Mouse (Mus musculus): Measurements from ENCODE around the gene Zfand3. TPM values are rescaled to one million over a fixed set of nuclear protein-coding genes. Genes with fewer than 3 reads are reported as not detected.

The Zfand3 gene
- polyA plus RNA-seq, 1 experiment, result 58.6 TPM

GRCm38 (mm10) chr17:30112080-30112479, 107.5 kb downstream of the Zfand3 start:
- TF ChIP-seq CTCF (IDR thresholded peaks at IDR 0.05; ENCODE audit: extremely low read depth, insufficient read length, insufficient replicate concordance, low read depth, low read length), result no peak
- TF ChIP-seq POLR2A (IDR thresholded peaks at IDR 0.05; ENCODE audit: low read depth, low read length), result no peak
- no peaks in the 10 kb centered on the region for H3K4me1 ChIP-seq (ENCODE audit: control insufficient read depth, insufficient read depth, insufficient read length, low read length)
- H3K36me3 ChIP-seq (ENCODE audit: control insufficient read depth, insufficient read depth, low read length), result 0 out of 2 replicates have a peak, but pooled peaks cover 3% of the 10 kb centered on the region
- H3K27me3 ChIP-seq (ENCODE audit: control insufficient read depth, insufficient read depth, low read length), result no peaks in the 10 kb centered on the region
- 86% methylated on average over 4 of the region's 4 CpGs for WGBS
- H3K4me3 ChIP-seq (ENCODE audit: low read depth, low read length), result no peak overlapping the region
- no peak overlapping the region for H3K27ac ChIP-seq (ENCODE audit: insufficient read depth, low read depth, low read length)

GRCm38 (mm10) chr17:30112555-30113305, 108.2 kb downstream of the Zfand3 start:
- Histone ChIP-seq H3K27me3 (ENCODE audit: control insufficient read depth, insufficient read depth, low read length) (no peaks in the 10 kb centered on the region), H3K27ac (ENCODE audit: insufficient read depth, low read depth, low read length) (no peak overlapping the region), H3K4me3 (ENCODE audit: low read depth, low read length) (no peak overlapping the region), H3K4me1 (ENCODE audit: control insufficient read depth, insufficient read depth, insufficient read length, low read length) (no peaks in the 10 kb centered on the region), H3K36me3 (ENCODE audit: control insufficient read depth, insufficient read depth, low read length) (0 out of 2 replicates have a peak, but pooled peaks cover 3% of the 10 kb centered on the region)
- TF ChIP-seq POLR2A (IDR thresholded peaks at IDR 0.05; ENCODE audit: low read depth, low read length) (no peak), CTCF (IDR thresholded peaks at IDR 0.05; ENCODE audit: extremely low read depth, insufficient read length, insufficient replicate concordance, low read depth, low read length) (no peak)
- WGBS, result 88% methylated on average over 7 of the region's 7 CpGs

- H3K4me3 ChIP-seq (ENCODE audit: low read depth, low read length), result no peak overlapping the region
- no peak for TF ChIP-seq POLR2A (IDR thresholded peaks at IDR 0.05; ENCODE audit: low read depth, low read length)
- TF ChIP-seq CTCF (IDR thresholded peaks at IDR 0.05; ENCODE audit: extremely low read depth, insufficient read length, insufficient replicate concordance, low read depth, low read length), result no peak
- 84% methylated on average over 3 of the region's 3 CpGs for WGBS
- H3K36me3 ChIP-seq (ENCODE audit: control insufficient read depth, insufficient read depth, low read length), result 0 out of 2 replicates have a peak, but pooled peaks cover 3% of the 10 kb centered on the region
- H3K4me1 ChIP-seq (ENCODE audit: control insufficient read depth, insufficient read depth, insufficient read length, low read length), result peaks cover 6% of the 10 kb centered on the region; the same call in 1 of the 2 replicates
- no peak overlapping the region for H3K27ac ChIP-seq (ENCODE audit: insufficient read depth, low read depth, low read length)
- H3K27me3 ChIP-seq (ENCODE audit: control insufficient read depth, insufficient read depth, low read length), result no peaks in the 10 kb centered on the region
Measured at GRCm38 (mm10) chr17:30114761-30115160, 110.2 kb downstream of the Zfand3 start.

- no peak overlapping the region for H3K4me3 ChIP-seq (ENCODE audit: low read depth, low read length)
- 87% methylated on average over 5 of the region's 5 CpGs for WGBS
Measured at GRCm38 (mm10) chr17:30116226-30116625, 111.7 kb downstream of the Zfand3 start.

GRCm38 (mm10) chr17:30118036-30118435, 113.5 kb downstream of the Zfand3 start:
- Histone ChIP-seq H3K4me1 (ENCODE audit: control insufficient read depth, insufficient read depth, insufficient read length, low read length) (peaks cover 16% of the 10 kb centered on the region; the same call in 1 of the 2 replicates), H3K27ac (ENCODE audit: insufficient read depth, low read depth, low read length) (no peak overlapping the region), H3K36me3 (ENCODE audit: control insufficient read depth, insufficient read depth, low read length) (0 out of 2 replicates have a peak, but pooled peaks cover 3% of the 10 kb centered on the region), H3K4me3 (ENCODE audit: low read depth, low read length) (no peak overlapping the region), H3K27me3 (ENCODE audit: control insufficient read depth, insufficient read depth, low read length) (no peaks in the 10 kb centered on the region)
- WGBS, result 46% methylated on average over 5 of the region's 5 CpGs
- TF ChIP-seq CTCF (IDR thresholded peaks at IDR 0.05; ENCODE audit: extremely low read depth, insufficient read length, insufficient replicate concordance, low read depth, low read length), result no peak

More at GRCm38 (mm10) chr17:30116226-30116625, 111.7 kb downstream of the Zfand3 start:
- peaks cover 14% of the 10 kb centered on the region; the same call in 1 of the 2 replicates for H3K4me1 ChIP-seq (ENCODE audit: control insufficient read depth, insufficient read depth, insufficient read length, low read length)
- TF ChIP-seq CTCF (IDR thresholded peaks at IDR 0.05; ENCODE audit: extremely low read depth, insufficient read length, insufficient replicate concordance, low read depth, low read length) (no peak), POLR2A (IDR thresholded peaks at IDR 0.05; ENCODE audit: low read depth, low read length) (no peak)
- H3K27ac ChIP-seq (ENCODE audit: insufficient read depth, low read depth, low read length), result no peak overlapping the region
- no peaks in the 10 kb centered on the region for H3K27me3 ChIP-seq (ENCODE audit: control insufficient read depth, insufficient read depth, low read length)
- 0 out of 2 replicates have a peak, but pooled peaks cover 3% of the 10 kb centered on the region for H3K36me3 ChIP-seq (ENCODE audit: control insufficient read depth, insufficient read depth, low read length)

GRCm38 (mm10) chr17:30122278-30122677, 117.7 kb downstream of the Zfand3 start:
- Histone ChIP-seq H3K27me3 (ENCODE audit: control insufficient read depth, insufficient read depth, low read length) (no peaks in the 10 kb centered on the region), H3K4me1 (ENCODE audit: control insufficient read depth, insufficient read depth, insufficient read length, low read length) (peaks cover 16% of the 10 kb centered on the region; the same call in 1 of the 2 replicates), H3K4me3 (ENCODE audit: low read depth, low read length) (no peak overlapping the region), H3K27ac (ENCODE audit: insufficient read depth, low read depth, low read length) (no peak overlapping the region), H3K36me3 (ENCODE audit: control insufficient read depth, insufficient read depth, low read length) (peaks cover 4% of the 10 kb centered on the region; the same call in 1 of the 2 replicates)
- TF ChIP-seq POLR2A (IDR thresholded peaks at IDR 0.05; ENCODE audit: low read depth, low read length) (no peak), CTCF (IDR thresholded peaks at IDR 0.05; ENCODE audit: extremely low read depth, insufficient read length, insufficient replicate concordance, low read depth, low read length) (no peak)
- 85% methylated on average over 3 of the region's 3 CpGs for WGBS

- peaks cover 4% of the 10 kb centered on the region; the same call in 1 of the 2 replicates for H3K36me3 ChIP-seq (ENCODE audit: control insufficient read depth, insufficient read depth, low read length)
- H3K4me1 ChIP-seq (ENCODE audit: control insufficient read depth, insufficient read depth, insufficient read length, low read length), result peaks cover 3% of the 10 kb centered on the region
- H3K27ac ChIP-seq (ENCODE audit: insufficient read depth, low read depth, low read length), result no peak overlapping the region
- 91% methylated on average over 6 of the region's 6 CpGs for WGBS
- no peaks in the 10 kb centered on the region for H3K27me3 ChIP-seq (ENCODE audit: control insufficient read depth, insufficient read depth, low read length)
- no peak overlapping the region for H3K4me3 ChIP-seq (ENCODE audit: low read depth, low read length)
- no peak for TF ChIP-seq POLR2A (IDR thresholded peaks at IDR 0.05; ENCODE audit: low read depth, low read length)
- no peak for TF ChIP-seq CTCF (IDR thresholded peaks at IDR 0.05; ENCODE audit: extremely low read depth, insufficient read length, insufficient replicate concordance, low read depth, low read length)
Measured at GRCm38 (mm10) chr17:30128456-30128855, 123.9 kb downstream of the Zfand3 start.

All from small intestine, adult 2 months (tissue).